Mouse (Mus musculus): ENCODE measurements around the gene Fat4.

GRCm38 (mm10) chr3:38907676-38908425, 21.1 kb downstream of the Fat4 start:
- TF ChIP-seq USF2 (conservative IDR thresholded peaks at IDR 0.05; ENCODE audit: low read depth, low read length) (no peak), CTCF (conservative IDR thresholded peaks at IDR 0.05 in 1 of 2, IDR thresholded peaks at IDR 0.05 in 1 of 2; ENCODE audit: low read depth in 2 of 2, low read length in 2 of 2) (no peak), ZC3H11A (IDR thresholded peaks at IDR 0.05; ENCODE audit: low read depth, low read length) (no peak), EP300 (IDR thresholded peaks at IDR 0.05; ENCODE audit: low read length) (no peak), HCFC1 (IDR thresholded peaks at IDR 0.05; ENCODE audit: low read depth, low read length) (no peak), USF1 (IDR thresholded peaks at IDR 0.05; ENCODE audit: low read depth, low read length) (no peak), NELFE (IDR thresholded peaks at IDR 0.05; ENCODE audit: low read depth, low read length) (no peak), POLR2A (IDR thresholded peaks at IDR 0.05; ENCODE audit: low read depth, low read length) (no peak), POLR2AphosphoS2 (IDR thresholded peaks at IDR 0.05; ENCODE audit: low read depth, low read length) (no peak), SMC3 (IDR thresholded peaks at IDR 0.05; ENCODE audit: low read depth, low read length) (no peak), MYC (IDR thresholded peaks at IDR 0.05; ENCODE audit: low read depth, low read length) (no peak), ZMIZ1 (IDR thresholded peaks at IDR 0.05; ENCODE audit: low read depth, low read length) (no peak)

All from CH12.LX (cell line).